Mouse (Mus musculus) embryo, embryonic 10.5 days (tissue): ENCODE measurements around the gene Pdgfb.

ENCODE experiments used
- DNase-seq: peaks from one replicate; pipeline ENCODE4 v3.0.0-alpha.2; 2015; ENCODE audit warnings: low spot score

Gene Pdgfb

DNA sequence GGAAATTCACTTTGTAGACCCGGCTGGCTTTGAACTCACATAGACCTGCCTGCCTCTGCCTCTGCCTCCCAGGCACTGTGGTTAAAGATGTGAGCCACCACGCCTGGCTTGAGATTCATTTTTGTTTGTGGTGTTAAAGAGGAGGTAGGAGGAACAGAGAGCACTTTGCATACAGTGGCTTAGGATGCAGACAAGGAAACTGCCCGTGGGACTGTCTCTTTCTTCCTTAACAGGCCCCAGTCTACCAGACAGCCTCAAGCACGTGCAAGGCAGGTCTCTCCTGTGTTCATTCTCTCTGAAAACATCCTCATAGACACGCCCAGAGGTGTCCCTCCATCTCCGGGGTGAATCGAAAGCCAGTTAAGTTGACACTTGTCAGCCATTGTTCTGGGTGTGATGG lies 19.6 kb upstream of the Pdgfb start:
- no peak for DNase-seq

DNA sequence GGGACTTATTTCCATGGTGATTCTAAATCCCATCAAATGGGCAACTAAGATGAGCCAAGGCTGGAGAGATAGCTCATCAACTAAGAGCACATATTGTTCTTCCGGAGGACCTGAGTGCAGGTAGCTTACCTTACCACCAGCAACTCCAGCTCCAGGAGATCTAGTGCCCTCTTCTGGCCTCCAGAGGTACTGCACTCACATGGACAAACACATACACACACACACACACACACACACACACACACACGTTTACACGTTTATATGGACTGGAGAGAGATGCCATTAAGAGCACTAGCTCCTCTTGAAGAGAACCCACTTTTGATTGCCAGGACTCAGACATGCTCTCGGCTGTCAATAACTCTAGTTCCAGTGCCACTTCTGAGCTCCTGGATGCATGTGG lies 16.4 kb upstream of the Pdgfb start:
- no peak for DNase-seq

DNA sequence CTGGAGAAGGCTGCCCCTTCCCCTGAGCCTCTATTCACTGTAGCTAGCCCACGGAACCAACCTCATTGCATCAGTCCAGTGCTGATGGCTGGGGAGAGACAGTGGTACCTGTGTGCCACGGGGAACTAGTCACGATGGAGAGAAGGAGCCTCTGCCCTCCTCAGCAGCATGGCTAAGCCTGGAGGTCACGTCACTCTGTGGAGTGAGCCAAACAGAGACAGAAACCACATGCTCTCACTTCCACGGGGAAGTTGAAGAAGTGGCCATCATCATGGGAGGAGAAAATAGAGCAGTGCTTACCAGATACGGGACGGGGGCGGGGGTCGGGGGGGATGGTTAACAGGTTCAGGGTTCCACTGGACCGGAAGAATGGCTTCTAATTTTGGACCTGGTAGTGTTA lies 15.6 kb upstream of the Pdgfb start:
- DNase-seq: no peak

DNA sequence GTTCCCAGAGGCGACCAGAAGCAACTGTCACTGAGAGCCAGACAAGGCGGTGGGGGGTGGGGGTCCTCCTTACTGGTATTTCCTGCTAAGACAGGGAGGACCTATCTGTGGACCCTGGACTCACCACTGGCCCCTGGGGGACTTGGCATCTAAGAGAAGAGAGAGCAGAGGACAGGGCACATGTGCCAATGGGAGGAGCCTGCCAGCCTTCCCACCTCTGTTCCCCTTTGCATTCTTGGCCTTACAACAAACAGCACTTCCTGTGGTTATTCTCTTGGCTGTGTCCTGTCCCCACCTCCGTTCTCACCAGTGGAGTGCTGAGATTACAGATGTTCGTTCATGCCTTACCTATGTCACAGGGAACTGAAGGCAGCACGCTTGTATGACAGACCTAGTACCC lies 14.1 kb upstream of the Pdgfb start:
- no peak for DNase-seq

DNA sequence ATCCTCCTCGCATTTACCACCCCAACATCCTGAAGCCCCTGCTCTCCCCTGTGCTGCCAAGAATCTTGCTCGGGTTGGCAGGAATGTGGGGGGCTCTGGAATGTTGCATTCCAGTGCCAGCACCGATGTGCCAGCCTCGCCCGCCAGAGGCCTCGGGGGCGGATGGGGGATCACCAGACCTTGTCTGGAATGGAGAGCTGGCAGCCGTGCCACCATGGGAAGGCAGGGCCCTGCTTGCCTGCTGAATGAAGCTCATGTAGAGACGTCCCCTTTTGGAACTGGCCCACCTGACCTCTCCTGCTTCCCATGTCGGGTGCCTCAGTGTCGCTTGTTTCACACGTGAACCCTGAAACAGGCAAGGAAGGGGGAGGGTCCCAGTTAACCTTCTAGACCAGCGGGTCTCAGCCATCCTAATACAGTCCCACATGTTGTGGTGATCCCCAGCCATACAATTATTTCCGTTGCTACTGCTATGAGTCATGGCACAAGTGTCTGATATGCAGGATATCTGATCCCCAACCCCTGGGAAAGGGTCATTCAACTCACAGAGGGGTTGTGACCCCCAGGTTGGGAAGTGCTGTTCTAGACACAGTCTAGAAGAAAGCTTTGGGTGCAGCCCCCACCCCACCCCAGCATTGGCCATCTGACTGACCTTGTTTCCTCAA lies 12.0 kb upstream of the Pdgfb start:
- DNase-seq: no peak

DNA sequence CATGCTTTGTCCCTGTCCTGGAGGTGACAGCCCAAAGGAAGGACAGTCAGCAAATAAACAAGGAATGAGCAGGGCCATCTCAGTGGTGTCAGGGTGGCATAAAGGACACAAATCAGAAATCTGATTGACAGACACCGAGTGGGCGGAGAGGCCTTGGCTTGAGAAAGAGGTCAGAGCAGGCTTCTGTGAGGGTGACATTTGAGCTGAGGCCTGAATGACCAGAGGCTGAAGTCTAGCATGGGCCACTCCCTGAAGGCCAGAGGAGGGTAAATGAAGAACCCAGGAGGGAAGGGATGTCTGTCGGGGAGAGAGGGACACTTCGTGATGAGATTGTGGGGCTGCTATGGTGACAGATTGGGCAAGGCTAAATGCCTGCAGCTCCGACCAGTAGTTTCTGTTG lies 11.3 kb upstream of the Pdgfb start:
- no peak for DNase-seq

DNA sequence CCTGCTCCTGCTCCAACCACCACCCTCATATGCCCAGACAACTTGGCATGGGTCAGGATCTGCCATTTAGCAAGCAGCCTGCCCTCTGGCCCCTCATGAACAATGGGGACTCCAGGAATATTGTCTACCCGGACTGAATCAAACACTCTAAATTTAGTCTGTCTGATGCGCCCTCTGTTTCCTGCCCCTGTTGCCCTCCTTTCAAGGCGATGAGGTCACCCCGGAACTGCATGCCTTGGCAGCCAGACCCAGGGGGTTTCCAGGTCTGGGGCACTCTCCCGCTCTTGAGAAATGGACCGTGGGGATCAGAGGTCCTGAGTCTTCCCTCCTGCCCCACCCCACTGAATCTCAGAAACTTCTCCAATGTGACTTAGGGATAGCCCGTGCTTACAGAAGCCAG lies 10.8 kb upstream of the Pdgfb start:
- no peak for DNase-seq

DNA sequence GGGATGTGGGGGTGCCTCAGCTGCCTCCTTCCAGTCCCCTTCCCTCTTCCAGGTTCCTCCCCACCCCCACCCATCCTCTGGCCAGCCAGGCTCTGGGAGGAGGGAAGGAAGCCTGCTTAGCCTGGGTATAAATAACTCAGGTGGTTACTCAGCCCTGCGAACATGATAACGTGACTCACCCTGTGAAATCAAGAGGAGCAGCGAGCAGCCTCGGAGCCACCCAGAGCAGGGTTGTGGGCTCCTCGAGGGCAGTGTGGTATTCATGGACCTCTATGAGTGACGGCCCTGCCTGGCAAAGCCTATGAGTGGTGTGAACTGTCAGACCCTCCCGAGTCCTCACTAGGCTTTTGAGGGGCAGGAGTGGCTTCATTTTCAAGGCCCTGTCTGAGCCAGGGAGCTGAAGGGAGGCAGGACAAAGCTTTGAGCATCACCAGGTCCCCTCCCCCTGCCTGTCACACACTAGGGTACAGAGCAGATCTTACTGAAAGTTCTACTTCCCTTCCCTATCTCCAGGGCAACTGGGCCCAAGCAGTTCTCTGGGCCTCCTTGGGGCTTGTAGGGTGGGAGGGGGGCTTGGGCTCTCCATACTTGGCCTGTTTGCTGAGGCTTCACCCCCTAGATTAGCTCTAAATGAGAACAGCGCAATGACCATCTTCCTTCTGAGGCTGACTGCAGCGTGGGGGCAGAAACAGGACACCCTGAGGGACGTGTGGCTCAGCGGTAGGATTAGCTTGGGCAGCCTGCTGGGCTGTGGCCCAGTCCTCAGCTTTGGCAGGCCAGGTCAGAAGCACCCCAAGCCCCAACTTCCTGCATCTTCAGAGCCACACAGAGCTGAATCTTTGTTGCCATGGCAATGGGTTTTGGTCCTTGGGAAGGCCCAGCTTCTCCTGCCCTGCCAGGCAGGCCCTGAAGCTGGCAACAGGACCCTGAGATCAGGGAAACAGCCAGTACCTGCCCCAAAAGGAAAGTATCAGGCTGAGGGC lies 9.8 kb upstream of the Pdgfb start:
- no peak for DNase-seq

DNA sequence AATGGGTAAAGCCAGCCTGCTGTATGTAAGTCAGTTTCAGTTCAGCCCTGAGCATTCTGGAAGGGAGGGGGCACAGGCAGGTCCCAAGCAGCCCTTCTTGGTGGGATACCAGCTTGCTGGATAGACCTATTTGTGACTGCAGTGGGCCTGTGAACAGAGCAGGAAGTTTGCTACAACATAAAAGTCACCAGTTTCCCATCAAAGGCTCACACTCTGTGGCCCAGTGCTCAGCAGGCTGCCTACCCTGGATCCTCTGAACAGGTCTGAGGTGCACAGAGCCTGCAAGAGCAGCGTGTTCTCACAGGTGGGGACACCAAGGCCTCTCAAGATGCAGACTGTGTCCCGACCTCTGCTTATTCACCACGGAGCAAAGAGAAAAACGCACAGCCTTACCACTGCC lies 5.7 kb upstream of the Pdgfb start:
- DNase-seq: no peak

DNA sequence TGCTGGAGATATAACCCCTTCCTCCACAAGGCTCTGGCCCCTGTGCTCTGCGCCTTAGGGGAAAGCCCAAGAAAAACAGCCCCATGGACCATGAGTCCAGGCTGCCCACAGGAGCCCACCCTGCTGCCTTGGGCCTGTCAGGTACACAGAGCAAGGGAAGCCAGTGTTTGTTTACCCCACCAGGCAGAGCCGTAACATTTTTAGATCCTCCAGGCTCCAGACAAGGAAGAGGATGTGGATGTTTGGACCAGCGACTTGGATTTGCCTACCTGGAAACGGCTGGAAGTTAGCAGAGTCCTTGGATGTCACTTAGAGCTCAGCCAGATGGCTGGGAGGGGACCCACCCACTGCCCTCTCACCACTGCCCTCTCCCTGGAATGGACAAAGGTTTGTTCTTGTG lies 4.8 kb upstream of the Pdgfb start:
- DNase-seq: no peak

DNA sequence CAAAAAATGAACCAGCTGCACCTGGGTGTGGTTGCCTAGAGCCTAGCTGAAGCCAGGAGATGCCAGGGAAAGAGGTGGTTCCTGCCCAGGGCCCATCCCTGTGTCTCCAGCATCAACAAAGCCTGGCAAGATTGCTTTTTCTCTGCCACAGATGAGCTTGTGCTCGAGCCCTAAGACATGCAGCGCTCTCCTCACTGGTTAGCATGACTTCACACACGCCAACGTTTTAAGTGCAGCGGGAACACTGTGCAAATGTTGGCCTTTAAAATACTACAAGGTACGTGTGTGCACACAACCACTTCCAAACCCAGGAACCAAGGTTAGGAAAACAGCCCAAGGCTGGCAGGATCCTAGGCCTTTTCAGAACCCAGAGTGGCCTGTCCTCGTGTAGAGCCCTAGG lies 4.4 kb upstream of the Pdgfb start:
- DNase-seq: no peak

DNA sequence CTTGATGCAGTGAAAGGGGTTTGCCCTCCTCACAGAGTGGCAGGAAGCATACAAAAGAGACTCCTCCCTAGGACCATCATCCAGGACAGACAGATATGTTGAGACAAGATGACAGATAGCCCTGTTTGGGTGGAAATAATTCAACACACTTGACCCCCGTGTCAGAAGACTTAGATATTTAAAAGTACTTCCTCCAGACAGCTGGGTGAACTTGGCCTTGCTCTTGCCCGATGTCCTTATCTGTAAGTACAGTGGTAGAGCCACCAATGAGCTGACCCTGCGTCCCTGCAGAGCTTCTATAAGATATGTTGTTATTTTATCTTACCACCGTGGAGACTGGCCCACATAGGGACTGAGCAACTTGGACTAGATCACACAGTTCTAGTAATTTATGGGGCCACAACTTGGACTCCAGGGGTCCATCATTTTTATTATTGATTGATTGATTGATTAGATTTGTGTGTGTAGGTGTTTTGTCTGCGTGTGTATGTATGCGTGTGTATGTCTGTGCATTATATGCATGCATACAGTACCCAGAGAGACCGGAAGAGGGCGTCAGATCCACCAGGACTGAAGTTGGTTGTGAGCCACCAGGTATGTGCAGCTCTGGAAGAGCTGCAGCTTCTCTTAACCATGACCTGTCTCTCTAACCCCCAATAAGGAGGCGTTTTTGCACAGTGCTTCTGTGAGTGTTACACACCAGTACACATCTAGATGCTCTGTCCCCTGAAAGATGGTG lies 2.0 kb upstream of the Pdgfb start:
- no peak for DNase-seq

DNA sequence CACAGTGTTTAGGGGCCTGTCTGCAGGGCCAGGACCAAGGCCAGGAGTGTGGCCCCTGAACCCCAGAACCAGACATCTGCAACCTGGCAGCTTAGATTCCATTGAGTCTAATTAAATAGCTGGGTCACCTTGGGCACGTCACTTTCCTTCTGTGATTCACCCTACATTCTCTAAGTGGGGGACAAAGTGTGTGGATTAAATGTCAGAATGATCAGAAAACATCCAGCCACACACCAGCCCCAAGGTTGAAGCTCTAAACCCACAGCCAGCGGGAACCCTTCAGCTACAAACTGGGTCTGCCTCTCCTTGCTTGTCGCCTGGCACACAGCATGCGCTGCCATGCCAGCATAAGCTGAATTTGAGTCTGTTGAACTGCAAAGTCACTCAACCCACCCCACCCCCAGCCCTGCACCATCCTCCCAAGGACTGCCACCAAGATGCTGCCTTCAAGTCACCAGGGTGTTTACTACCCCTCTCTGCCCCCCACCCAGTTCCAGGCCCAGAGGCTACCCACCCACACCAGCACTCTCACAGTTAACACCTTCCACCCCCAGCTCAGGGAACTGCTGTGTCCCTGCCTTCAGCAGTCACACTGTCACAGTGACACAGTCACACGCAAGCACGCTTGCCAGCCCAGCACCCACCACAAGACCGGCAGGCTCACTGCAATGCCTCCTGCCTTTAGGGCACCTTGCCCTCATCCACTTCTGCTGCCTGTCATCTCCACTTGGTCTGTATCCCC lies 605 bp upstream of the Pdgfb start:
- no peak for DNase-seq

DNA sequence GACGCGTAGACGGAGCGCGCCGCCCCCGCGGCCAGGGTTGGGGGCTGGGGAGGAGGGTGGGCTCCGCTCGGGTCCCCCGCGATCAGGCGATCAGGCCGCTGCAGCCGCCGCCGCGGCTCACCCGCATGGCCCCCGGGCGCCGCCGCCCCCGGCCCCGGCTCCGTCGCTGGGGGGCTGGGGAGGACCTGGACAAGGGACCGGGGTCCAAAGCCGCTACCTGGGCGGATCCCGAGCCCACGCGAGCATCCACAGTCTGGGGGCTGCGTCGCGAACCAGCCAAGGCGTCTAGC lies 801 bp downstream of the Pdgfb start:
- no peak for DNase-seq

DNA sequence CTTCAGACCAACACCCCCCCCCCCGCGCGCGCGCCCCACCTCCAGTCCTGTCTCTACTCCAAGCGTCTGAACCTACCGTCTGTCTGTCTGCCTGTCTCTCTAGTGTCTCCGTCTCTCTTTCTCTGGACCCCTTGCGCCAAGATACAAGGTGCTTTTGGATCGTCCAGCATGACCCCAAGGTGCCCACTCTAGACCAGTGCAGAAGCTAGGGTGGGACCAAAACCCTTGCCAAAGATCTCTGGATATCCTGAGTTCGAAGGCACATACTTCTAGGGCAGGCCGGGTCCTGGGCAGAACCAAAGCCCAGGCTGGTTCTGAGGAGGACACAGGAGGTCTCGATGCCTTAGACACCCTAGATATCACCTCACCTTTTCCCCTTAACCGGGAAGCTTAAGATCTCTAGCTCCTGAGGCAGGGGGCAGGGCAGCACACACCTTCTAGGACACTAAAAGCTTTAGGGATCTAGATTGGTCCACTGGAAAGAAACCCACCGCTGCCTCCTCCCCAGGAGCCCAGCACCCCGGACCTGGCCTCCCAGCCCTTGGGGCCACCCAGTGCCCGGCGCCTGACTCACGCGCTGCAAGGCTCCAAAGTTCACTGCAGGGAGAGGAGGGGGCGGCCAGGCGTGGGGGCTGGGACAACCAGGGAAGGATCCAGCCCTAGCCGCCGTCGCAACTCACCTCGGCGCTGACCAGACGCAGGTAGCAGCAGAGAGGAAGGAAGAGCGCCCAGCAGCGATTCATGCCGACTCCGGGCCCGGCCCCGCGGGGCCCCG lies 1.3 kb downstream of the Pdgfb start:
- DNase-seq: no peak

DNA sequence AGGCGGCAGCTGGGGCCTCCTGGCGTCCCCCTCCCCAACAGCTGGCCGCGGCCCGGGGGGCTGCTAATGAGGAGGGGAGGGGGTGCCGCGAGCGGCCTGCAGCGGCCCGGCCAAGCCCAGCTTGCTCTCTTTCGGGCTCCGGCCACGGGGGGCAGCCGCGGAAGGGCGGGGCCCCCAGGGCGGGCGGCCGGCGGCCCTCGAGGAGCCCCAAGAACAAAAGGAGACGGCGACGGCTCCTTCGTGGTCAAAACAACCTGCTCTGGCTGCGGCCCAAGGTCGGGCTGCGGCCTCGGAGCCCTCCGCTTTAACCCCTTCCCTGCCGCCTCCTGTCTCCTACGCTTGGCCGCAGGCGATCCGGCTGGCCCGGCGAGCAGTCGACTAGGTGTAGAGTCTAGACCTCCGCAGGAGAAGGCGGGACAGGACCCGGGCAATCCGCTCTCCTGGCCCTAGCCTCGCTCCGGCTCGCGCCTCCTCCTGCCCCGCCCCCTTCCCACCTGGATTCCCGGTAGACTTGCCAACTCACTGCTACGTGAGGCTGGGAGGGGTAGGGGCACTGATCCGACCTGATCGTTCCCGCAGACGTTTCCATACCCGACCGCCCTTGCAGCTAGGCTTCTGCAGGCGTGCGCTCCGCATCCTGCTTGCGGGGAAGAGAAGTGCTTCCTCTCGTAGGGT lies 2.1 kb downstream of the Pdgfb start:
- DNase-seq: peak; percentile 59

DNA sequence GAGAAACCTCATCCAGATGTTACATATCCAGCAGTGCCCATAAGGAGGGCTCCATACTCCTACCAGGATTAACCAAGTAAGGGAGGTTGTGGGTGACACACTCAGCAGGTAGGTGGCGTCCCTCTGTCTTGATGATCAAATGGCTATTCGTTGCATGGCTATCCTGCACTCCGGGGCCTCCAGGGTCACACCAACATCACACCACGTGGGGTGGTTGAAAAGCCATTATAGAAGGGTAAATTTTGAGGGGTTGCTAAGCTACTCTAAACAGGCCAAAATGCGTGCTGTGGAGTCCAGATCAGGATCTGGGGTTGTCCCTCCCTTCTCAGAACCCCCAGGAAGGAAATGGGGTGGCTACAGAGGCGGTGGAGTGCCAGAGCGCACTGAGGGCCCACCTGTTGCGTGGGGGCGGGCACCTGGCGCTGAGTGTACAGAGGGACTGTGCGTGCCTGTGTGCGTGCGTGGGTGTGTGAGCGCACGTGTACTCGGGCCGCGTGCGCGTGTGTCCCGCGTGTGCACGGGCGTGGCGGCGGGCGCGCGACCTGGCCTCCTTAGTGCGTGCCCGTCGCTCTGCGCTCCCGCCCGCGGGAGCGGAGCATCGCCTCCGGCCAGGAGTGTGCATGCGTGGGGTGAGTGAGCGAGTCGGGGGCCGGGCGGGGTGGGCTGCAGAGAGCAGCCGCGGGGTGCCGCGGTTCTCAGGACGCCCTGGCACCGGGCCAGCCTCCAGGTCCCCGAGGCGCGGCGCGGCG lies 2.8 kb downstream of the Pdgfb start:
- peak; percentile 55 for DNase-seq

DNA sequence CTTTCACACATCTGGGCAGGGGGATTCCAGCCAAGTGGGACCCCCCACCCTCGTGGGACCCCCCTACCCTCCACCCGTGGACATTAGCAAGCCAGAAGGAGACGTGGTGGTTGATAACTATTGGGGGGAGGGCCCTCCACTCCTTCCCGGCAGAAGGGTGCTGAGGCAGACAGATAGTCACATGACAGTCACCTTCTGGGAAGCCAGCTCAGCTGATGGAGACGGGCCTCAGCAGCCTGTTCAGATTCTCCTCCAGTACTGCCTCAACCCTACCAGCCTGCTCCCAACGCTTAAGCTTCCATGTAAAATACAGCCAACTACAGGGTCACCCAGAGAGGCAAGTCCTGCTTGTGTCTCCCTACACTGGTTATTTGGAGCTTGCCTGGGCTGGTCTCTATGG lies 3.6 kb downstream of the Pdgfb start:
- no peak for DNase-seq

DNA sequence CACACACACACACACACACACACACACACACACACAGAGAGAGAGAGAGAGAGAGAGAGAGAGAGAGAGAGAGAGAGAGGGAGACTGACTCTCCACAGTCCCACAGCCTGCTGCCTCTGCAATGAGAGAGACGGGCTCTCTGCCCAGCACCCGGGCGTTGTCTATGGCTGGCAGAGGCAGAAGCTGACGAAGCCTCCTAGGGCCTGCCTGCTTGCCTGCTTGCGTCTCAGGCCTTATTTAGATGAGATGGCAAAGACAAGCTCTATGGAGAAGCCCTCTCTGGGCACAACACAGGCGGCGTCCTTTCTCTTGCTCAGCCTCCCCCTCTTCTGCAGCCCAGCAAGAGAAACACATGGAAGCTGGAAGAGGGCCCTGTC lies 4.6 kb downstream of the Pdgfb start:
- no peak for DNase-seq

DNA sequence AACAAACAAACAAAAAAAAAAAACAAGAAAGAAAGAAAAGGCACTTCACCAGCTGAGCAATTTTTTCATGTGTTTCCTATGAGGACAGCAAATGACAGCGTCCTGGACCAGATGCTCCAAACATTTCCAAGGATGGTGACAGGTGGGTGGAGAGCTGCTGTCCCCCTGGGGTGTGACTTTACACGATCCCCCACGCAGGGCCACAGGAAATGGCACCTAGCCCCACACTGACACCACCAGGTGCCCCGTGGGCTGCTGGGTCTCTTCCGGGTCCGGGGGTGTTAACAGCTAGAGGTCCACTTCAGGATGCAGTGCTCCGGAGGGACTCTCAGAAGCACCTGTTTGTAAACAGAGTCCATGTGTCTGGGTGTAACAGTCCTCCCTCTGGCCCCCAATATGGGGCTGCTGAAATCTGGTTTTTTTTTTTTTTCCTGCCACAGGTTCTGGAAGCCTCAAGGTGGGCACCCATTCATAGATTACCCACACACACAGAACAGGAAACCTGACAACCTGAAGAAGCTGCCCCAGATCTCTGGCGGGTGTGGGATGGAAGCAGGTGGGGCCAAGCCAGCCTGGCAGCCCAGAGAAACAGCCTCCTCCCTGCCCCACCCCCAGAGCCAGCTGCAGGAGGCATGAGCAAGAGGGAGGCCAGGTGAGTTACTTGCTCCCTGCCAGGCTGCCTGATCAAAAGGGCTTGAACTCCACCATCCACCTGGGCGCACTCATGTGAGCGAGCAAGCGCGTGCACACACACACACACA lies 5.2 kb downstream of the Pdgfb start:
- no peak for DNase-seq
